In the genomic region with DNA sequence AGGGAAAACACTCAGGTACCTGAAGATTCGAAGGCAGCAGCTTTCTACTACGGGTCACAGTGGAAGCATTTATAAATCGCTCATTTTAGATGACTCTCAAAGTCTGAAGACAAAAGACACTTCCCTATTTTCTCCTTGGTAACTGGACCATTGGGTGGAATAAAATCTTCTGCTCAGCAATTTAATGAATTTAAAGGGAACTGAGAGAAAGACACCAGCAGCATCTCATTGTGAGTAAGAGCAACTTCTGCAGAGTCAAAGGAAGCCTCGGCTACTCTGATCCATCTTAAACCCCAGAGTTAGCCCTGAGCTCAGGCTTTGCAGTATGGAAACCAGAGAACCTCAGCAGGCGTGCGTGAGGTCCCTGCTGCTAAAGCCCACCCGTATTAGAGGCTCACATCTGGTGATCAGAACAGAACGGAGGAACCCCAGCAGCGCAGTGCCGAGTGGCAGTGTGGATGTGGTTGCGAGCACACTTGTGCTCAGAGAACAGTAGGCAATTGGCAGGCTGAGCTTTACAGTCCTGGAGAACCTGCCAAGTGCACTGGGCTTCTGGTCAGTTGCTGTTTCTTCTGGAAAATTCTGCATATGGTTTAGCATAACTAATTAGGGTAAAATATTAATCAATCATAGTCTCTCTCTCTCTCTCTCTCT, we compare ENCODE assay signal across 13 mouse cellular contexts.
DNase-seq lines count a peak whose midpoint lies in the region; ATAC-seq and TF ChIP-seq lines count a peak whose summit lies in the region.
"Had no signal": no experiment of that assay in that cellular context is flagged by ENCODE, and none has a peak within 500 bp of the region (broad histone marks: within the 10 kb centered on the region; RNA-seq: fewer than 3 reads in every experiment).

No protein-coding gene starts in this region.

- H3K9me3 ChIP-seq in kidney, embryonic 14.5 days (ENCODE audit: control insufficient read depth, low read length): no peaks in the 10 kb centered on the region
- H3K9me3 ChIP-seq in kidney, postnatal 0 days (replicated peaks; ENCODE audit: low read length): no peaks in the 10 kb centered on the region
- H3K9me3 ChIP-seq: heart, embryonic 10.5 days; liver, embryonic 13.5 days had no signal

- H3K4me2 ChIP-seq in kidney, embryonic 14.5 days (replicated peaks; ENCODE audit: low read depth, low read length): no peak overlapping the region
- no peak overlapping the region for H3K4me2 ChIP-seq in kidney, postnatal 0 days (ENCODE audit: low read length)
- H3K4me2 ChIP-seq: liver, embryonic 13.5 days; midbrain, embryonic 11.5 days had no signal

- no peaks in the 10 kb centered on the region; the same call in 1 of the 2 replicates for H3K4me1 ChIP-seq in kidney, embryonic 14.5 days (ENCODE audit: control insufficient read depth, insufficient read depth, low read length)
- H3K4me1 ChIP-seq in bone marrow, adult 2 months (ENCODE audit: control insufficient read depth, insufficient read depth, low read length): no peaks in the 10 kb centered on the region
- no peaks in the 10 kb centered on the region for H3K4me1 ChIP-seq in kidney, postnatal 0 days (replicated peaks; ENCODE audit: insufficient read depth, low read length)
- H3K4me1 ChIP-seq: liver, embryonic 13.5 days had no signal

- WGBS in kidney, embryonic 14.5 days: 87% methylated on average over 11 of the region's 11 CpGs
- WGBS in bone marrow, adult 2 months: 70% methylated on average over 11 of the region's 11 CpGs
- WGBS in kidney, postnatal 0 days: 77% methylated on average over 11 of the region's 11 CpGs

- H3K4me3 ChIP-seq in kidney, embryonic 14.5 days (ENCODE audit: low read length): no peak overlapping the region
- no peak overlapping the region for H3K4me3 ChIP-seq in bone marrow, adult 2 months (replicated peaks; ENCODE audit: control insufficient read depth, low read depth, low read length)
- no peak overlapping the region for H3K4me3 ChIP-seq in kidney, postnatal 0 days (replicated peaks; ENCODE audit: low read depth, low read length)
- H3K4me3 ChIP-seq: heart, embryonic 10.5 days; liver, embryonic 13.5 days had no signal

- no peak overlapping the region for H3K27ac ChIP-seq in kidney, embryonic 14.5 days (ENCODE audit: low read depth, low read length)
- 0 out of 2 replicates have a peak overlapping the region, but pooled peaks have one; percentile 38 for H3K27ac ChIP-seq in bone marrow, adult 2 months (ENCODE audit: control insufficient read depth, insufficient read depth, low read depth, low read length, poor library complexity)
- H3K27ac ChIP-seq in kidney, postnatal 0 days: peak overlapping the region; percentile 34; the same call in 1 of the 2 replicates
- H3K27ac ChIP-seq: heart, embryonic 10.5 days; liver, embryonic 13.5 days had no signal

- H3K9ac ChIP-seq in kidney, embryonic 14.5 days (ENCODE audit: low read depth, low read length): no peak overlapping the region
- H3K9ac ChIP-seq in kidney, postnatal 0 days (ENCODE audit: low read depth, low read length): no peak overlapping the region
- H3K9ac ChIP-seq: liver, embryonic 13.5 days had no signal

- H3K36me3 ChIP-seq in kidney, embryonic 14.5 days (ENCODE audit: control insufficient read depth, insufficient read depth, low read length): no peaks in the 10 kb centered on the region
- H3K36me3 ChIP-seq in kidney, postnatal 0 days (ENCODE audit: insufficient read depth, low read length): no peaks in the 10 kb centered on the region
- H3K36me3 ChIP-seq: heart, embryonic 10.5 days; liver, embryonic 13.5 days had no signal

- no peak for TF ChIP-seq POLR2A in bone marrow, adult 2 months (IDR thresholded peaks at IDR 0.05; ENCODE audit: borderline replicate concordance, control insufficient read depth, low read depth, low read length)

- ATAC-seq in kidney, embryonic 14.5 days (ENCODE audit: low FRiP score, low TSS enrichment): no peak
- ATAC-seq in kidney, postnatal 0 days (replicated peaks; ENCODE audit: low FRiP score, low read depth): no peak; the same call in 1 of the 2 replicates
- ATAC-seq: intestine, postnatal 0 days had no signal

- no peak for TF ChIP-seq CTCF in bone marrow, adult 2 months (IDR thresholded peaks at IDR 0.05; ENCODE audit: control insufficient read depth, insufficient read depth, low read length)
- TF ChIP-seq CTCF in kidney, postnatal 0 days (IDR thresholded peaks at IDR 0.05; ENCODE audit: low read depth): no peak

- H3K27me3 ChIP-seq in kidney, embryonic 14.5 days (ENCODE audit: control insufficient read depth, insufficient read depth, low read length): no peaks in the 10 kb centered on the region
- H3K27me3 ChIP-seq in kidney, postnatal 0 days (ENCODE audit: insufficient read depth, low read length): no peaks in the 10 kb centered on the region
- H3K27me3 ChIP-seq: liver, embryonic 13.5 days had no signal

- peak; percentile 32 to 55 for DNase-seq in cerebellum, postnatal 14 days
- DNase-seq in cerebellum, adult 11 months: no peak
- DNase-seq in kidney, adult 11 months: peak; percentile 52
- no peak for DNase-seq in kidney, postnatal 0 days (ENCODE audit: low spot score)
- no peak for DNase-seq in lung, postnatal 14 days
- DNase-seq in heart, postnatal 25 days (ENCODE audit: low spot score): no peak
- DNase-seq: cerebellum, adult 2 months; liver, embryonic 13.5 days had no signal

- intact Hi-C loops in heart, postnatal 25 days (cut with DNase I): loop anchor here (5.0 kb wide), 3 partner anchors 41 to 159 kb away; no protein-coding TSS in a partner anchor

Comparison
In these comparisons a context has a peak if more than half of its experiments do, and no peak if none do; other contexts are left out.
1. DNase-seq: peak in cerebellum, postnatal 14 days (2 of 2) and kidney, adult 11 months (single experiment); none in cerebellum, adult 11 months (single experiment), kidney, postnatal 0 days (single experiment), lung, postnatal 14 days (single experiment) and heart, postnatal 25 days (single experiment).